Mouse (Mus musculus) myocyte (in vitro differentiated cells): ENCODE results near the gene Smim12.

Experiments
- CEBPB ChIP-seq: IDR thresholded peaks from 2 replicates; pipeline ENCODE4 v1.6.1; 2011; ENCODE audit warnings: mild to moderate bottlenecking, moderate library complexity; ENCODE audit not compliant: poor library complexity, insufficient read depth, severe bottlenecking
- E2F4 ChIP-seq: IDR thresholded peaks from one replicate; pipeline ENCODE4 v1.6.1; 2011; ENCODE audit warnings: mild to moderate bottlenecking, control low read depth, moderate library complexity; ENCODE audit not compliant: insufficient read depth
- MAX ChIP-seq: IDR thresholded peaks from one replicate; pipeline ENCODE4 v1.6.1; 2011; ENCODE audit warnings: low read depth, mild to moderate bottlenecking, control low read depth
- MYOD1 ChIP-seq, 3 experiments: IDR thresholded peaks; one replicate each; pipeline ENCODE4 v1.6.1; 2011; ENCODE audit warnings: control low read depth in 2 of 3, low read depth in 2 of 3, mild to moderate bottlenecking in 2 of 3, moderate library complexity in 1 of 3; ENCODE audit not compliant: insufficient read length in 2 of 3, control insufficient read depth in 1 of 3
- MYOG ChIP-seq, 3 experiments: IDR thresholded peaks; one replicate each; pipeline ENCODE4 v1.6.1; 2011; ENCODE audit warnings: control low read depth in 2 of 3, low read depth in 2 of 3, mild to moderate bottlenecking in 2 of 3; ENCODE audit not compliant: insufficient read length in 2 of 3, control insufficient read depth in 1 of 3, insufficient read depth in 1 of 3
- POLR2A ChIP-seq: IDR thresholded peaks from one replicate; pipeline ENCODE4 v1.6.1; 2011; ENCODE audit warnings: low read depth, mild to moderate bottlenecking, control low read depth, moderate library complexity; ENCODE audit not compliant: insufficient read length
- POLR2AphosphoS2 ChIP-seq: IDR thresholded peaks from one replicate; pipeline ENCODE4 v1.6.1; 2011; ENCODE audit warnings: low read depth, control low read depth; ENCODE audit not compliant: insufficient read length
- SRF ChIP-seq: IDR thresholded peaks from one replicate; pipeline ENCODE4 v1.6.1; 2011; ENCODE audit warnings: low read depth; ENCODE audit not compliant: control insufficient read depth, insufficient read length
- TCF12 ChIP-seq: IDR thresholded peaks from one replicate; pipeline ENCODE4 v1.6.1; 2011; ENCODE audit warnings: mild to moderate bottlenecking, control low read depth; ENCODE audit not compliant: poor library complexity, insufficient read depth, severe bottlenecking
- TCF3 ChIP-seq: IDR thresholded peaks from one replicate; pipeline ENCODE4 v1.6.1; 2011; ENCODE audit warnings: low read depth, control low read depth; ENCODE audit not compliant: insufficient read length
- USF1 ChIP-seq: IDR thresholded peaks from one replicate; pipeline ENCODE4 v1.6.1; 2011; ENCODE audit warnings: low read depth, mild to moderate bottlenecking, control low read depth, moderate library complexity

- no peak for TF ChIP-seq SRF
- no peak for TF ChIP-seq POLR2A
- TF ChIP-seq USF1: no peak
- no peak for TF ChIP-seq TCF12
- no peak for TF ChIP-seq MYOD1 (IDR thresholded peaks at IDR 0.05; ENCODE audit: control insufficient read depth in 1 of 3, insufficient read length in 2 of 3, low read depth in 2 of 3)
- TF ChIP-seq MAX: no peak
- no peak for TF ChIP-seq TCF3
- TF ChIP-seq E2F4: no peak
- TF ChIP-seq POLR2AphosphoS2: no peak
- TF ChIP-seq CEBPB: no peak
- TF ChIP-seq MYOG (IDR thresholded peaks at IDR 0.05; ENCODE audit: control insufficient read depth in 1 of 3, insufficient read depth in 1 of 3, insufficient read length in 2 of 3, low read depth in 2 of 3): no peak
Observed at GRCm38 (mm10) chr4:127223291-127223690, 20.3 kb upstream of the Smim12 start.
